Mouse (Mus musculus): ENCODE measurements around the gene Med27.

DNA sequence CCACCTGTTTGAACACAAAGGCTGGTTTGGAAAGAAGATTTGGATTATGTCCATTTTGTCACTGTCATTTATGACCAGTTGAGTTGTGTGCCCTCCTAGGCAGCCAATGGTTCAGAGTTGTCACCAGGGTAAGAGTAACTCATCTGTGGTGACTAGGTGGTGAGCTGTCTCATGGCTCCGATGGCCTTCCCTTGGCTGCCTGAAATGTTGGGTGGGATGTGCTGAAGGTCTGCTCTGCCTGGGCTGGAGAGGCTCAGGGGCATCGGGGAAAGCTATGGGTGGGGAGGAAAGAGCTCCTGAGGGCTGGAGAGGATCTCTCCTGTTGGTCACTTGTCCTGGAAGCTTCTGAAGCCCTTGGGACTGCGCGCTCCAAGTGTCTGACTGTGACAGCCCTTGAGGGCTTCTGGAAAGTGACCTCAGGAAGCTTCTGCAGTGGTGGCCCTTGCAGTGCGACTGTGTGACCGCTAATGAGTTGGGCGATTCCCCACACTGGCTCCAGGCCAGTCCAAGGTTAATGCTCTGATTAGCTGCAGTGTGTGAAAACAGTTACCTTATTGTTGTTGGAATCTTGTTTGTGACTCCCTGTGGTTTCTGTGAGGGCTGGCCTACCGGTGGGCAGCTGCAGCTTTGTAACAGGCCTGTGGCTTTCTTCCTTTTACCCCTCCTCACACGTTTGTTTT, 12.2 kb downstream of the Med27 start:
- TF ChIP-seq GATA1 (IDR thresholded peaks at IDR 0.05; ENCODE audit: low read length) (no peak), TAL1 (IDR thresholded peaks at IDR 0.05; ENCODE audit: low read length) (no peak)

Data from erythroblast, embryonic 14.5 days (primary cell).